Mouse (Mus musculus): ENCODE measurements around the gene Zkscan16.

DNA sequence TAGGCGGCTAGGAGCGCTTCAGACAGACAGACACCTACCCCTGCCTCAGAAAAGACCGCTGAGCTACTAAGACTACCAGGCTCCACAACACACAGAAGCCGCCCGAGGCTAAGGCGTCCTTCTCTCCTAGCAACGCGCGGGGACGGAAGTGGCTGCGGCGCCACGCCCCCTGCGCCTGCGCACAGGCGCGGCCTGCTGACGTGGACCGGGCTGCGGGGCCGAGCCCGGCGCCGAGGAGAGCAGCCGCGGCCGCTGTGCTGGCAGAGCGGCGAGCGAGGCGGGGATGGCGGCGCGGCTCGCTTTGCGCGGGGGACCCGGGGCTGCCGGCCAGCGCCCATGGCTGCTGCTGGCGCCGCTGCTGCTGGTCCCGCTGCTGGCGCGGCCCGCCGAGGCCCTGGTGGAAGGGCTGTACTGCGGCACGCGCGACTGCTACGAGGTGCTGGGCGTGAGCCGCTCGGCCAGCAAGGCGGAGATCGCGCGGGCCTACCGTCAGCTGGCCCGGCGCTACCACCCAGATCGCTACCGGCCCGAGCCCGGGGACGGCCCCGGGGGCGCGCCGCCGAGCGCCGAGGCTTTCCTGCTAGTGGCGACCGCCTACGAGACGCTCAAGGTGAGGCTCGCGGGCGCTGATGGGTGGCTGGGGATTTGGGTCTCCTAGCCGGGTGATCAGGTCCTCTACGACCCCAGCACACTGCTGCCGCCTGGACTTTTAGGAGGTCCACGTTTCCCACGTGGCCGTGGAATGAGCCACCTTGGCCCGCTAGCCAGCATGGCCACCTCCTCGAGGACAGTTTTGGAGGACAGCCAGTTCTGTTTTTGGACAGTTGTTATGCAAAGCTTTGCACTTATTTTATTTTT is 59.7 kb downstream of the Zkscan16 start, which contains the start of gene Gm20503:
- TF ChIP-seq CTCF (IDR thresholded peaks at IDR 0.05; ENCODE audit: extremely low read depth, insufficient read depth, insufficient read length, insufficient replicate concordance), result no peak
- TF ChIP-seq POLR2A (IDR thresholded peaks at IDR 0.05; ENCODE audit: low read depth, low read length), result peak; percentile 67
